Mouse (Mus musculus): ENCODE measurements around the gene Olfr492.

Gene Olfr492

DNA sequence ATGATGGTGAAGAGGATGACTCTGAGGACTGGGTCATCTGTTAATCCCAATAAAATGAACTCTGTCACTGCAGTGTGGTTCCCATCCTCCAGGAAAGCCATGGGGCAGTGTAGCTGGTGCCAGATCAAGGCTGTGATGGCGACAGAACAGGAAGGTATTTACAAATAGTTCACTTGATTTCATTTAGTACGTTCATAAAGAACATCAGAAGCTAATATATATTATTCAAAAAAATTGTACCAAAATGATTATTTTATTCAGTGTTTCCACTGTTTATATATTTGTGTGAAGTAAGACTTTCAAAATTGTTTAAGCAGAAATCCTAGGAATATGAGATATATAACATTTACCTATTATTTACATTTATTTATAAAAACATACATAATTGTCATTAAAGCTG lies at the start of gene Olfr492:
TSS of gene Olfr492 (minus strand) at position 101 of the 400 bp plus-strand sequence.
- no peak for DNase-seq

DNA sequence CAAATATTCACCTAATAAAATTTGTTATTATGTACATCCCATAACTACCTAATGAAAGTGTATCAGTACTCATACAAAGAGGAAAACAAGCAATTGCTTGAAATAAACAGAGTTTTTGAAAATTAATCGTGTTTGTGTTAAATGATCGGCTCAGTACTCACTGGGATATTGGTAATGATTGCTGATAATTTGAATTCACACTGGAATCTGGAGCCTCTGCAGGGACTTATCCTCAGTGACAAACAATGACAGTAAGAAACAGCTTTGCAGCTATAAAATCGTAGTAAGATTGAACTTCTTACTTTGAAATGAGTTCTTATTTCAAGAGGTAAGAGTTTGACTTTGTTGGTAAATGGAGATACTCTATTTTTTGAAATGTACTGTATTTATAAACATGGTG lies 41.6 kb upstream of the Olfr492 start, which contains the start of gene Olfr494:
TSS of gene Olfr494 (plus strand) at position 301 of the 400 bp plus-strand sequence.
- DNase-seq, result no peak

DNA sequence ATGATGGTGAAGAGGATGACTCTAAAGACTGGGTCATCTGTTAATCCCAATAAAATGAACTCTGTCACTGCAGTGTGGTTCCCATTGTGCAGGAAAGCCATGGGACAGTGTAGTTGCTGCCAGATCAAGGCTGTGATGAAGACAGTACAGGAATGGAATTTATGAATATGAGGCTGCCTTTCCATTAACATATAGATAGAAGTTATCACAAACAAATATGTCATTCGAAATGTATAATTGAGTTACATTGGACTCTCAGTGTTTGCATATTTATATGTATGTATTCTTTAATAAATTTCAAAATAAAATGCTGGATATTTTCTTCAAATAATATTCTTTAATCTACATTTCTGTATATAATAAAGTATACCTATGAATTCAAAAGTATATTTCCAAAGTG lies 23.4 kb upstream of the Olfr492 start, which contains the start of gene Olfr493:
TSS of gene Olfr493 (minus strand) at position 101 of the 400 bp plus-strand sequence.
- no peak for DNase-seq

DNA sequence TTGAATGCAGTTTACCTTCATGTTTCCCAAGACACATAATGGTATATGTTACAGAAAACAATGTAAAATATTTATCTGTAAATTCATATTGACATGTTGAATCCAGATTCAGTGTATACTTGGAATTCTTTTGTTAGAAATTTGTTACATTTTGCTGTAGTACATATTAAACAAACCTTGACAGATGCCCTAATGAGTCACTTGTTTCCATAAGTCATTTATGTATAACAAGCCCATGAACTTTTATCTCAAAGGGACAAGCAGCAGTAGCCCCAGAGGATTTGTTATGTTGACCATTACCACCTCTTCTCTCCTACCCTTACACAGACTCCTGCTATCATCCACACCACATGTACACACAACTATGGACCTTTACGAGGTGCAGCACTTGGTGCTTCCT lies 10.3 kb downstream of the Olfr492 start, which contains the start of gene Olfr491:
TSS of gene Olfr491 (plus strand) at position 301 of the 400 bp plus-strand sequence.
- no peak for DNase-seq

DNA sequence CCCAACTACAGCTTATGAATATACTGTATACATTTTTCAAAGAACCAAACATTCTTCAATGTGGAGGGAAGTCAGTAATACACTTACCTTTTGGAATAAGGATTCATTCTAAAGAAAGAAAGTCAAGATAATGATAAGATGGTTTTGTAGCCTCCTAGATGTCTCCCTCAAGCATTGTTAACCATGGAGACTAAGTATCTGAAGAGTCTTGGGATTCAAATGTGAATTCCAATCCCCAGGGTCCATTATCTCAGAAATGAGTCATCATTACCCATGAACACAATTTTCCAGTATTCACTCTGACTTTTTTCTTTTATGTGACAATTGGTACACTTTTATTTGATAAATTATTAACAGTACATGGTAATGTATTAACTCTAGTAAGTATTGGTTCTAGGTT lies 34.6 kb downstream of the Olfr492 start, which contains the start of gene Olfr490:
TSS of gene Olfr490 (minus strand) at position 101 of the 400 bp plus-strand sequence.
- no peak for DNase-seq

Data from cerebellum, adult 9-11 months (tissue).